Mouse (Mus musculus): Measurements from ENCODE around the gene Cpt1c. TPM values are rescaled to one million over a fixed set of nuclear protein-coding genes. Genes with fewer than 3 reads are reported as not detected.

Gene Cpt1c
- polyA plus RNA-seq, 1 experiment from 2014 or later: 58.1 TPM

DNA sequence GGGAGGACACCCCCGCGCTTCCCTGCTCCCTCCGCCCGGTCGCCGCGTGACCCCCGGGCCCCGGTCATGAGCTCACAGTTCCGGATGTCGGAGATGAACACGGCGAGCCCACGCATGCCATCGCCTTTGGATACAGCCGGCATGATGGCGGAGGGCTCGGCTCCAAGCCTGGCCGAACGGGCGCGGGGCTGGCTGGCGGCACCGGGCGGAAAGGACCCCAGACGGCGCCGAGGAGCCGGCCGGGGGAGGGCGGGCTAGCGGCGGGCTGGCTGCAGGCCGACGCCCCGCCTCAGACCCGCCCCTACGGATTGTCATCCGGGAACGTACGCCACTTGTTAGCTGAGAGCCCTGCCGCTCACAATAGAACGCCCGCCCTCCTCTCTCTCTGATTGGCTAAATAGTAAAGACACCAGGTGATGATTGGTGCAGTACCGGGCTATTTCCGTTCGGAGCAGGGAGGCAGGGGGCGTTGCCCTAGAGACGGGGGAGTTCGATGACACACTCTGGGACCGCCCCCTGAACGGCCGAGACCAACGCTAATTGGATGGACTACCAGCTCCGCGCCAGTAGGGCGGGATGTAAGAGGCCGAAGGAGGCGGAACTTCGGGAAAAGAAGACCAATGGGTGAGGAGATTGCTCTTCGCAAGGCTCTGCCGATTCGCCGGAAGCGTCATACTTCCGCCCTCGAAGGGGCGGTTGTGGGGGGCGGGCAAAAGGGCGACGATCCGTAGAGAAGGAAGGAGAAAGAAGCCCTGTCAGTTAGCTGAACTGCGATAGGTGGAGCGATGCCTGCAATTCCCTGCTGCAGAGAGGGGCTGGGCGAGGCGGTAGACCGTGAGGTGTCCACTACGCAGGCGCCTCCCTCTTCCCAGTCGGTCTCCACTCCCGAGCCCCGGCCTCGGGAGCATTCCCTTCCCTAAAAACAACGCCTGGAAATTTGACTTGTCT, 45.2 kb downstream of the Cpt1c start, which contains the start of gene Ap2a1:
Ap2a1 (minus strand) TSS at position 293 of the 948 bp plus-strand sequence.
- no peaks in the 10 kb centered on the region for H3K27me3 ChIP-seq
- peak; percentile 99 for ATAC-seq (ENCODE audit: low FRiP score, low read depth)
- H3K4me1 ChIP-seq (replicated peaks): peaks cover 27% of the 10 kb centered on the region
- whole genome bisulfite sequencing: under 1% methylated on average over 84 of the region's 84 CpGs
- no peaks in the 10 kb centered on the region for H3K9me3 ChIP-seq
- peak within 1 kb of the TSS; percentile 98 for H3K9ac ChIP-seq
- peak within 1 kb of the TSS; percentile 80 for H3K4me2 ChIP-seq
- H3K27ac ChIP-seq (replicated peaks): peak within 1 kb of the TSS; percentile 96
- peak within 1 kb of the TSS; percentile 92 for H3K4me3 ChIP-seq
- H3K36me3 ChIP-seq: peaks cover 2% of the 10 kb centered on the region; the same call in 1 of the 2 replicates

DNA sequence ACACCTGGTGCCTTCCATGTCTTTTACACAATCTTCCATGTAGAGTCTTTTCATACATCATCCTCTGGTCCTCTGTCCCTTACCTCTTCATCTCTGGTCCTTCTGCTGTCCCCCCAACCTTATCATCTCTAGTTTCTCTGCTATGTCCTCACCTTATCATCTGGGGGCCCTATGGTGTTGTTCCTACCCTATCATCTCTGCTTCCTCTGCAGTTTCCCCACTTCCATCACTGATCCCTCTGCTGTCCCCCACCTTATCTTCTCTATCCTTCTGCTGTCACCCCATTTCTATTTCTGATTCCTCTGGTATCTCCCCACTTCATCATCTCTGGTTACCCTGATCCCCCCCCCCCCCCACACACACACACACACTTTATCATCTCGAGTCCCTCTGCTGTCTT, 46.1 kb downstream of the Cpt1c start:
- Histone ChIP-seq H3K4me3 (peak overlapping the region; percentile 92), H3K4me2 (peak overlapping the region; percentile 80), H3K27ac (replicated peaks) (peak overlapping the region; percentile 86; the same call in 1 of the 2 replicates), H3K36me3 (peaks cover 10% of the 10 kb centered on the region), H3K9me3 (no peaks in the 10 kb centered on the region), H3K9ac (peak overlapping the region; percentile 98), H3K27me3 (no peaks in the 10 kb centered on the region), H3K4me1 (replicated peaks) (peaks cover 27% of the 10 kb centered on the region)
- WGBS: 6% methylated on average over 1 of the region's 1 CpGs
- ATAC-seq (ENCODE audit: low FRiP score, low read depth): no peak

DNA sequence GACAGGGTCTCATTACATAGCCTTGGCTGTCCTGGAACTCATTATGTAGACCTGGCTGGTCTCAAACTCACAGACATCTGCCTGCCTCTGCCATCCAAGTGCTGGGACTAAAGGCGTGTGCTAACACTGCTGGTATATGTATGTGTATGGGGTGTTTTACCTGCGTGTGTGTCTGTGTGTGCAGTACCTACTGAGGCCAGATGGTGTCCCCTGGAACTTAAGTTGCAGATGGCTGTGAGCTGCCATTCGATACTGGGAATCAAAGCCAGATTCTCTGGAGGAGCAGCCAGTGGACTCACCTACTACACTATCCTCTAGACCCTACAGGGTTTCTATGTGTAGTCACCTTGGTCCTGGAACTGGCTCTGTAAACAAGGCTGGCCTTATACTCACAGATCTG, 49.2 kb downstream of the Cpt1c start:
- Histone ChIP-seq H3K27ac (replicated peaks) (no peak overlapping the region), H3K27me3 (no peaks in the 10 kb centered on the region), H3K9me3 (no peaks in the 10 kb centered on the region), H3K36me3 (peaks cover 30% of the 10 kb centered on the region), H3K9ac (no peak overlapping the region), H3K4me1 (replicated peaks) (peaks cover 24% of the 10 kb centered on the region), H3K4me2 (no peak overlapping the region), H3K4me3 (no peak overlapping the region)
- WGBS: 79% methylated on average over 3 of the region's 3 CpGs
- ATAC-seq (ENCODE audit: low FRiP score, low read depth): no peak

DNA sequence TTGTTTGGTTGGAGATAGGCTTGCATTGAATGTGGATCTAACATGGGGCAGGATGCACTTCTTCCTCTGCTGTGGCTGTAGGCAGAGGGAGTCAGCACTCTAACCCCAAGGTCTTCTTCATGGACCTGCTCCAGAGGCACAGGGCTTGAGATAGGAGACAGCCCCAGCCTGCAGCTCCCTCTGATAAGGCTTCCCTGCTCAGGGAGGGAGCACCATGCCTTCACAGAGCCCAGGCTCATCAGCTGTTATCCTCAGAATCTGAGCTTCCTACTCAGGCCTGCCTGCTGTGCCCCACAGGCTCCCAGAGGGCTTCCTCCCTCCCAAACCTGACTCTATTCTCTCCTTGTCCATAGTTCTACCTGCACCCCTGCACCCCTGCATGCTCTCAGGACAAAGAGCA, 52.1 kb downstream of the Cpt1c start:
- Histone ChIP-seq H3K4me3 (no peak overlapping the region), H3K4me1 (replicated peaks) (peaks cover 7% of the 10 kb centered on the region), H3K9ac (no peak overlapping the region), H3K4me2 (no peak overlapping the region), H3K27ac (replicated peaks) (no peak overlapping the region), H3K27me3 (no peaks in the 10 kb centered on the region), H3K9me3 (no peaks in the 10 kb centered on the region), H3K36me3 (peaks cover 36% of the 10 kb centered on the region)
- ATAC-seq (ENCODE audit: low FRiP score, low read depth): no peak

DNA sequence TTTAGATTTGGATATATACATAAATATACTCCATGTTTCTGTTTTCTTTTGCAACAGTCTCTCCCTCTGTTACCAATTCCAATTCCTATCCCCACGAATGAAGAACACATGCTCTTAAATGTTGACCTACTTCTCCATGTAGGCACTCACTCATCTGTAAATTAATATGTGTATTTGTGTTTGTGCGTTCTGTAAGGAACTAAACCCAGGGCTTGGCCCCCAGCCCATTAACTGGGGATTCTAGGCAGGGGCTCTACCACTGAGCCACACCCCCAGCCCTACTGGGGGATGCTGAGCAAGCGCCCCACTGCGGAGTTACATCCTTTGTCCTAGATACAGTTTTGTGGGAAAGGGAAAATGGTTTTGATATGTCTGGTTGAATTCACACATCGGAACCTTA, 55.5 kb downstream of the Cpt1c start:
- Histone ChIP-seq H3K9ac (no peak overlapping the region), H3K27ac (replicated peaks) (no peak overlapping the region), H3K4me3 (no peak overlapping the region), H3K9me3 (no peaks in the 10 kb centered on the region), H3K27me3 (no peaks in the 10 kb centered on the region), H3K4me2 (no peak overlapping the region), H3K4me1 (replicated peaks) (no peaks in the 10 kb centered on the region), H3K36me3 (peaks cover 45% of the 10 kb centered on the region)
- 80% methylated on average over 5 of the region's 5 CpGs for WGBS
- no peak for ATAC-seq (ENCODE audit: low FRiP score, low read depth)

DNA sequence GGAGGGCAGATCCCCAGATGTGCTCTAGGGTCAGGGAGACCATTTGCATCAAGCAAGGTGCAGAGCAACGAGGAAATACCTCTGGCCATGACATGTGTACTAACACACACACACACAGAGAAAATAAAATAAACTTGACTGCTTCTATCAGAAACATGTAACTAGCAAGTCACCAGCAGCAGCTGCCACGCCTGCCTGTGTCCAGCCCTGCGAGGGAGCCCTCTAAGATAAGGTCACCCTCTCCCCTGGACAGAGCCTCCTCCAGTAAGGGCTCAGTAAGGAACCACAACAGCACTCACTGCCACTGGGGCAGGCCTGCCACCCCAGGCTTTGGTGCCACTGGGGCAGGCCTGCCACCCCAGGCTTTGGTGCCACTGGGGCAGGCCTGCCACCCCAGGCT, 56.4 kb downstream of the Cpt1c start:
- H3K36me3 ChIP-seq: peaks cover 43% of the 10 kb centered on the region
- H3K9me3 ChIP-seq: no peaks in the 10 kb centered on the region
- H3K4me2 ChIP-seq: no peak overlapping the region
- H3K4me3 ChIP-seq: no peak overlapping the region
- WGBS: 90% methylated on average over 3 of the region's 3 CpGs
- no peaks in the 10 kb centered on the region for H3K27me3 ChIP-seq
- H3K27ac ChIP-seq (replicated peaks): no peak overlapping the region
- H3K9ac ChIP-seq: no peak overlapping the region
- ATAC-seq (ENCODE audit: low FRiP score, low read depth): no peak
- H3K4me1 ChIP-seq (replicated peaks): no peaks in the 10 kb centered on the region

DNA sequence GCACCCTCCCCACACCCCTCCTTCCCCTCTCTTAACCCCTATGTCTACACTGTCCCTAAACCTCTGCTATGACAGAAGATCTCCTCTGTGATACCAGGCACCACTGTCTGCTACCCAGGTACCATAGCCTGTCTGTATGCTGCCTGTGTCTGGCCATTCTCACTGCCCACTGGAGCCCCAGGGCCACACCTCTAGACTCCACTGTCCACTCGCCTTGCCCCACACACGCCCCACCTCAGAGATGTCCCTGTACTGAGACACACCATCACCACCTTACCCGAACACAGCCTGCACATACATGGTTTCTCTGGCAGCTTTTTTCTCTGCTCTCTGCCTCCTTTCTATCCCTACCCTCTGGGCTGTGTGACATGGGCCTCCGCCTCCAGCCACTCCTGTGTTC, 57.8 kb downstream of the Cpt1c start:
- H3K27ac ChIP-seq (replicated peaks): no peak overlapping the region
- H3K4me1 ChIP-seq (replicated peaks): no peaks in the 10 kb centered on the region
- no peak overlapping the region for H3K4me2 ChIP-seq
- H3K4me3 ChIP-seq: no peak overlapping the region
- peaks cover 43% of the 10 kb centered on the region for H3K36me3 ChIP-seq
- ATAC-seq (ENCODE audit: low FRiP score, low read depth): peak; percentile 27; the same call in 1 of the 2 replicates
- 94% methylated on average over 4 of the region's 4 CpGs for WGBS
- H3K27me3 ChIP-seq: no peaks in the 10 kb centered on the region
- no peak overlapping the region for H3K9ac ChIP-seq
- no peaks in the 10 kb centered on the region for H3K9me3 ChIP-seq

DNA sequence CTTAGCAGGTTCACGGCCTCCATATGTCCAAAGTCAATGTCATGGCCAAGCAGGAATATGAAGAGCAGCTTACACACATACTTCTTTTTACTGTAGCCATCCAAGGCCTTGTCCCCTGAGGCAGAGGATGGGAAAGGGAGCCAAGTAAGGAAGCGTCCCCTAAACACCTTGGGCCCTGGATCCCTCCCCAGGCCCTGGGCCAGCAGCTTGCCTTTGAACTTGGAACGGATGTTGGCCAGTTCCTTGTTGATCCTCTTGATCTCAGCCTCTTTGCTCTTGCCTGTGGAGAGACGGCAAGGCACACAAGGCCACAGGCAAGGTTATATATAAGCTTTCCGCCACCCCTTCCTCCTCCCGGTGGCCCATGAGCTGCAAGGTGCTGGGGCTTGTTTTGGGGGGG, 58.5 kb downstream of the Cpt1c start:
- no peak overlapping the region for H3K4me2 ChIP-seq
- no peak for ATAC-seq (ENCODE audit: low FRiP score, low read depth)
- H3K36me3 ChIP-seq: peaks cover 44% of the 10 kb centered on the region
- WGBS: 84% methylated on average over 6 of the region's 6 CpGs
- no peaks in the 10 kb centered on the region for H3K4me1 ChIP-seq (replicated peaks)
- no peak overlapping the region for H3K4me3 ChIP-seq
- no peaks in the 10 kb centered on the region for H3K9me3 ChIP-seq
- H3K27ac ChIP-seq (replicated peaks): no peak overlapping the region
- H3K9ac ChIP-seq: no peak overlapping the region
- H3K27me3 ChIP-seq: no peaks in the 10 kb centered on the region

DNA sequence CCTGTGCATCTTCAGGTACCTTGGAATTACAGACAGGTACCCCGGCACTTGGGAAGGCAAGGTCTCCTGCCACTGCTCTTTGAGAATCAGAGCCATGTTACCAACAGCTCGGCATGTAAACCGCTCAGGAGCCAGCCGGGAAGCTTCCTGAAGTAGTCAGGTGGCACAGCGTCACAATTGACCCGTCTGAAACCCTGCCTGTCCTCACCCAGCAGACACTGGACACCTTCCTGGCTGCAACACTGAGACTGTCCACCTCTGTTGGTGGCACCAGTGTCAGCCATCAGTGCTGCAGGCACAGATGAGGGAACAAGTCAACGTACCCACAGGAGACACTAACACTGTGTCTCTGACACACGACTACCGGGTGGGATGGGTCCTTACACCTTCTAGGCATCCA, 59.3 kb downstream of the Cpt1c start:
- no peak overlapping the region for H3K4me2 ChIP-seq
- ATAC-seq (ENCODE audit: low FRiP score, low read depth): no peak
- no peak overlapping the region for H3K4me3 ChIP-seq
- H3K36me3 ChIP-seq: peaks cover 52% of the 10 kb centered on the region
- H3K9ac ChIP-seq: no peak overlapping the region
- no peak overlapping the region for H3K27ac ChIP-seq (replicated peaks)
- WGBS: 93% methylated on average over 9 of the region's 9 CpGs
- no peaks in the 10 kb centered on the region for H3K9me3 ChIP-seq
- no peaks in the 10 kb centered on the region for H3K4me1 ChIP-seq (replicated peaks)
- no peaks in the 10 kb centered on the region for H3K27me3 ChIP-seq

DNA sequence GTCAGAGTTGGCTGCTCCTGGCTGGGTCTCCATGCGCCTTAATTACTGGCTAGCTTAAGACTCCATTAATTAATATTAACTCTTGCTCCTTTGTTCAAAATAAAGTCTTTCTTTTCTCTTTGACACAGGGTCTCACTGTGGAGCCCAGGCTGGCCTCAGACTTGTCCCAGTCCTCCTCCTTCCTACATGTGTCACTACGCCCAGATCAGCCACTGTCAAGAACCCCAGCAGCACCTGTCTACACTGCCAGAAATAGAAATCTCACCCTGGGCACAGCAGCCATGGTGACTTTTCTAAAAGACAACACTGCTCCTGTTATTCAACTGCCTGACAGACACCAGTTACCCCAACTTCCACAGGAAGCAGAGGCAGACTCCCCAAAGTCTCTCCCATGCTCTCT, 60.3 kb downstream of the Cpt1c start:
- 91% methylated on average over 2 of the region's 2 CpGs for WGBS
- no peaks in the 10 kb centered on the region for H3K4me1 ChIP-seq (replicated peaks)
- no peaks in the 10 kb centered on the region for H3K9me3 ChIP-seq
- no peak for ATAC-seq (ENCODE audit: low FRiP score, low read depth)
- peaks cover 54% of the 10 kb centered on the region for H3K36me3 ChIP-seq
- no peak overlapping the region for H3K4me2 ChIP-seq
- H3K27me3 ChIP-seq: no peaks in the 10 kb centered on the region
- H3K9ac ChIP-seq: no peak overlapping the region
- H3K4me3 ChIP-seq: no peak overlapping the region
- H3K27ac ChIP-seq (replicated peaks): no peak overlapping the region

Data from hindbrain, embryonic 15.5 days (tissue).